Mouse (Mus musculus) adipose tissue, adult 10 weeks (tissue): ENCODE results near the gene Caprin2. TPM values are rescaled to one million over a fixed set of nuclear protein-coding genes. Genes with fewer than 3 reads are reported as not detected.

ENCODE experiments used
- polyA plus RNA-seq: library from polyadenylated mRNA; stranded (reverse); fragments of 350-450 nt; fragmentation: Illumina TruSeq; extraction: RNeasy Lipid Tissue Mini Kit (QIAGEN cat#74804); gene quantifications from one replicate; pipeline ENCODE4 v1.2.3, GENCODE M21; 2014; ENCODE audit warnings: low read depth, low replicate concordance

Gene Caprin2
- polyA plus RNA-seq = 17.7 TPM

GRCm38 (mm10) chr6:148895773-148896506 lies at the start of gene Caprin2:
Gene Caprin2, minus strand, starts transcription at chr6:148896237.

GRCm38 (mm10) chr6:148830748-148831727 lies 65.0 kb downstream of the Caprin2 start, which contains the start of gene Ipo8:
Gene Ipo8, minus strand, starts transcription at chr6:148831467.

Other genes starting within 250 kb of the Caprin2 start
- gene Ipo8, start 64.8 kb downstream of the Caprin2 start, polyA plus RNA-seq = 15.9 TPM
- gene Sinhcaf, start 50.2 kb upstream of the Caprin2 start, polyA plus RNA-seq = 12.9 TPM
- gene Dennd5b, start 205.4 kb upstream of the Caprin2 start, polyA plus RNA-seq = 4.6 TPM
- gene Gm10203, start 233.9 kb upstream of the Caprin2 start, polyA plus RNA-seq = not detected
- 38.2 TPM for gene Etfbkmt, start 243.6 kb upstream of the Caprin2 start, polyA plus RNA-seq